Mouse (Mus musculus) bone marrow, adult 2 months (tissue): Measurements from ENCODE around the gene Aqp1.

Experiments
- CTCF ChIP-seq: fragments of 200-500 bp; IDR thresholded peaks from 2 replicates; pipeline ENCODE4 v1.5.1; 2011; ENCODE audit warnings: low read length, control low read depth; ENCODE audit not compliant: control insufficient read depth, insufficient read depth
- POLR2A ChIP-seq: fragments of 200-500 bp; IDR thresholded peaks from 2 replicates; pipeline ENCODE4 v1.6.1; 2011; ENCODE audit warnings: low read depth, mild to moderate bottlenecking, control low read depth, low read length, borderline replicate concordance; ENCODE audit not compliant: control insufficient read depth

DNA sequence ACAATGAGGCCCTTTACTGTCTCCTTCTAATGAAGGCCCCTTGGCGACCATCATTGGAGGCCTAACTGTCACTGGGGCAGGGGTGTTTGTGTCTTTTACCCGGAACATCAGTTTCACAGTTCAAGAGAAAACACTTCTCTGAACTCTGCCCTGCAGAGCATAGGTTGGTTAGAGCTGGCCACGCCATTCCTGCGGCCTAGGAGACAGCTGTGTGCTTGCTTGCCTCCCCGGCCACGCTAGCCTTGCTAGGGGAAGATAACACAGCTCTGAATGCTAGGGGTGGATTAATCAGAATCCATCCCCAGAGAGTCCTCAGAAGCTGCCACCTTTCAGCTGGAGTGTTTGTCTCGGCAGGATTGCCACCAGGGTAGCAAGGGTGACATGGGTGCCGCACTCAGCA lies 36.8 kb upstream of the Aqp1 start:
- TF ChIP-seq POLR2A (no peak), CTCF (no peak)
